Mouse (Mus musculus): ENCODE measurements around the gene Armc9. TPM values are rescaled to one million over a fixed set of nuclear protein-coding genes. Genes with fewer than 3 reads are reported as not detected.

Armc9 gene
- polyA plus RNA-seq (2014; fragmentation: Illumina TruSeq; extraction: RNeasy Lipid Tissue Mini Kit (QIAGEN cat#74804)) = 11.9 TPM

DNA sequence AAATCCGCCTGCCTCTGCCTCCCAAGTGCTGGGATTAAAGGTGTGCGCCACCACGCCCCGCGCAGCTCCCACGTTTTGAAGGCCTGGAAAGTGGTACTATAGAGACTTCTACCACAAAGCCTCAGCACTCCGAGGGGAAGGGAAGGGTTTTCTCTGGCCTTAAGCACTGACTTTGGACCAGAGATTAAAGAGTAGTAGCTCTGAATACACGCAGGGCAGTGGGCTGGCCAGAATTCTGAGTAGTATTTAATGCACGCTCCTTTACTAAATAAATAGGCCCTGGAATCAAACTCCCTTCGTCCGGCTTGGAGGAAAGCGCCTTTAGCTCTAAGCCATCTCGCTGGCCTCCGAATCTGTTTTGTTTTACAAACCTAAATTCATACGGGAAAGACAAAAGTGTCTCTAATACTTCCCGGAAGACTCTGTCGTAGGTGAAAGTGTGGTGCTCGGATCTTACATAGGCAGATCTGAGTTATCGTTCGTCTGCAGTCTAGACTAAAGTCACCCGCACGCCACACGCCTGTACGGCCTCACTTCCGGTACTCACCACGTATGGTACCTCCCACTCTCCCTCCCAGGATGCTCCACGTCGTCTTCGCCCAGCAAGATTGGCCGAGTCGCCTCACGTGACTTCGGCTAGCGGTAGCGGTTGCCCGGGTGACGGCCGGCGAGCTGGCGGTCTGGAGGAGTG is at the start of gene Armc9:
TSS of gene Armc9 (plus strand) at position 648 of the 691 bp plus-strand sequence.

DNA sequence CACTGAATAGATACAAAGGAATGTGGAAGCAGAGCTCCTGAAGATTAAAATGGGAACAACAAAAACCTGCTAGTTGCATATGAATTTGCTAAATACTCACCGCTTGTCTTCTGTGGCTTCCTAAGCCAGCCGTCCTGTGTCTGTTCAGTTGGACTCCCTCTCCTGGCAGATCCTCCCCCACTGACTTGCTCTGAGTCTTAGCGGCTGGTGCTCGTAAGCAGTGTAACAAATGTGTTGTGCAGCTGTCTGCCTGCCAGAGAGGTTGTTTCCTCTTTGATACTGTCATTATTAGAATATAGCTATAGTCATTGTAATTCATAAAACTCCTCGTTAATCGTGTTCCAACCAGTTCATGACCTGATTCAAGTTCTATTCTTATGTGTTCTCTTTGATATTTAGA is 42.8 kb upstream of the Armc9 start, which contains the start of gene Htr2b:
TSS of gene Htr2b (minus strand) at position 192 of the 400 bp plus-strand sequence.

DNA sequence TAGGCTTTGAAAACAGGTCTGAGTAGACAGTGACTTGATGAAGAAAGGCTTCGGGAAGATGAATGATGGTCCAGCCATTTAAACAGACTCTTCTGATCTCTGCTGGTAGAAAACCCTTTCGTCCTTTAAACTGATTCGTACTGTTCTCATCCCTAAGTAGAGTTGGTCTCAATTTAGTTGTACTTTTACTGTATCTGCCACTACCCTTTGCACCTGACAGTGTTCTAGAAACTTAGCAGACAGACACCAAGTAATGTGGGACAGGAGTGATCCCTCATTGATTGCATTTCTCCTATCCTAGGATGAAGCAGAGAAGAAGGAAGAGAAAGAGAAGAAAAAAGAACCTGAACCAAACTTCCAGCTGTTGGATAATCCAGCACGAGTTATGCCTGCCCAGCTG is 21.2 kb upstream of the Armc9 start, which contains the start of gene Gm21972:
TSS of gene Gm21972 (plus strand) at position 301 of the 400 bp plus-strand sequence.

DNA sequence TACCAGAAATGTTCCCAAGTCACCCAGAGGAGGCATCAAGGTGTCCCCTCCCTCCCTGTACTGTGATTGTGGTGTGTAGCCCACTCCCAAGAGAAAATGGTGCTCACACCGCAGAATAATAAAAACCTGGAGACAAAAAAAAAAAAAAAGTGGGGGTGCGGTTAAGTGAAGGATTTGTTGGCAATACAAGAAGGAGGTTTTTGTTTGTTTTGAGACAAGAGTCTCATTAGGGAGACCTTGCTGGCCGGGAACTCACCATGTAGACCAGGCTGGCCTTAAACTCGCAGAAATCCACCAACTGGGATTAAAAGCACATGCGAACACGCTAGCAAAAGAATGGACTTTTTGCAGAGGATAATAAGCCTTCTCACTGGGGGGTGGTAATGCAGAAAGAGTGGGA is 148.0 kb downstream of the Armc9 start, which contains the start of gene B3gnt7:
TSS of gene B3gnt7 (plus strand) at position 301 of the 400 bp plus-strand sequence.

Other genes starting within 250 kb of the Armc9 start
- not detected for gene 4933407L21Rik, start 226.3 kb upstream of the Armc9 start, polyA plus RNA-seq (2014; fragmentation: Illumina TruSeq; extraction: RNeasy Lipid Tissue Mini Kit (QIAGEN cat#74804))
- gene Gpr55, start 193.8 kb upstream of the Armc9 start, polyA plus RNA-seq (2014; fragmentation: Illumina TruSeq; extraction: RNeasy Lipid Tissue Mini Kit (QIAGEN cat#74804)) = 0.31 TPM
- not detected for gene Spata3, start 138.0 kb upstream of the Armc9 start, polyA plus RNA-seq (2014; fragmentation: Illumina TruSeq; extraction: RNeasy Lipid Tissue Mini Kit (QIAGEN cat#74804))
- 0.51 TPM for gene 2810459M11Rik, start 108.9 kb upstream of the Armc9 start, polyA plus RNA-seq (2014; fragmentation: Illumina TruSeq; extraction: RNeasy Lipid Tissue Mini Kit (QIAGEN cat#74804))
- 237 TPM for gene Psmd1, start 90.4 kb upstream of the Armc9 start, polyA plus RNA-seq (2014; fragmentation: Illumina TruSeq; extraction: RNeasy Lipid Tissue Mini Kit (QIAGEN cat#74804))
- gene Htr2b, start 42.8 kb upstream of the Armc9 start, polyA plus RNA-seq (2014; fragmentation: Illumina TruSeq; extraction: RNeasy Lipid Tissue Mini Kit (QIAGEN cat#74804)) = 1.1 TPM
- gene Gm21972, start 21.1 kb upstream of the Armc9 start, polyA plus RNA-seq (2014; fragmentation: Illumina TruSeq; extraction: RNeasy Lipid Tissue Mini Kit (QIAGEN cat#74804)) = not detected
- 0.68 TPM for gene B3gnt7, start 148.1 kb downstream of the Armc9 start, polyA plus RNA-seq (2014; fragmentation: Illumina TruSeq; extraction: RNeasy Lipid Tissue Mini Kit (QIAGEN cat#74804))
- 872 TPM for gene Ncl, start 204.6 kb downstream of the Armc9 start, polyA plus RNA-seq (2014; fragmentation: Illumina TruSeq; extraction: RNeasy Lipid Tissue Mini Kit (QIAGEN cat#74804))